Mouse (Mus musculus): Measurements from ENCODE around the gene Rhox6. TPM values are rescaled to one million over a fixed set of nuclear protein-coding genes. Genes with fewer than 3 reads are reported as not detected.
"Not testable (repeated sequence)": the region's sequence is repeated elsewhere in the genome, so short reads cannot be mapped to it uniquely, and the experiment has no call there.

The Rhox6 gene
- polyA plus RNA-seq (2012; rRNA removed) = not detected in 2 replicates
- not detected in 2 replicates for polyA plus RNA-seq (2014; fragmentation: Nextera tagmentation; extraction: Ambion mirVana)

- not testable (repeated sequence) for DNase-seq (ENCODE audit: low read depth in 3 of 3, low spot score in 3 of 3); H3K9me3 ChIP-seq (ENCODE audit: control insufficient read depth, low read length); H3K4me2 ChIP-seq (ENCODE audit: low read depth); H3K9ac ChIP-seq (replicated peaks); H3K4me1 ChIP-seq (replicated peaks; ENCODE audit: control insufficient read depth in 2 of 2, insufficient read depth in 2 of 2, low read length in 1 of 2); H3K27me3 ChIP-seq (ENCODE audit: control insufficient read depth, insufficient read depth, low read length); H3K36me3 ChIP-seq (replicated peaks; ENCODE audit: control insufficient read depth, insufficient read depth, low read depth); H3K27ac ChIP-seq; ATAC-seq (ENCODE audit: insufficient read depth); H3K4me3 ChIP-seq (ENCODE audit: insufficient read depth in 1 of 2, low read depth in 2 of 2, low read length in 2 of 2)
- 53% methylated on average over 4 of the region's 12 CpGs for WGBS (ENCODE audit: insufficient replicate concordance)
Observed at GRCm38 (mm10) chrX:37826610-37827009, at the start of gene Rhox6. Gene Rhox6 (plus strand): TSS chrX:37826910.

- Histone ChIP-seq H3K36me3 (replicated peaks; ENCODE audit: control insufficient read depth, insufficient read depth, low read depth) (no peaks in the 10 kb centered on the region), H3K4me3 (ENCODE audit: insufficient read depth in 1 of 2, low read depth in 2 of 2, low read length in 2 of 2) (no peak overlapping the region), H3K4me2 (ENCODE audit: low read depth) (no peak overlapping the region), H3K27me3 (ENCODE audit: control insufficient read depth, insufficient read depth, low read length) (no peaks in the 10 kb centered on the region), H3K9ac (replicated peaks) (no peak overlapping the region), H3K27ac (no peak overlapping the region), H3K4me1 (replicated peaks; ENCODE audit: control insufficient read depth in 2 of 2, insufficient read depth in 2 of 2, low read length in 1 of 2) (no peaks in the 10 kb centered on the region), H3K9me3 (ENCODE audit: control insufficient read depth, low read length) (no peaks in the 10 kb centered on the region)
- TF ChIP-seq EP300 (IDR thresholded peaks at IDR 0.05; ENCODE audit: low read depth) (no peak), CTCF (IDR thresholded peaks at IDR 0.05; ENCODE audit: low read depth) (0 out of 2 replicates have a peak, but pooled peaks have one; percentile 5)
- WGBS (ENCODE audit: insufficient replicate concordance) = 68% methylated on average over 15 of the region's 15 CpGs
- ATAC-seq (ENCODE audit: insufficient read depth) (no peak), DNase-seq (ENCODE audit: low read depth in 3 of 3, low spot score in 3 of 3) (no peak)
Observed at GRCm38 (mm10) chrX:37807286-37808080, 19.2 kb upstream of the Rhox6 start.

- no peak for TF ChIP-seq EP300 (IDR thresholded peaks at IDR 0.05; ENCODE audit: low read depth)
- no peak for TF ChIP-seq CTCF (IDR thresholded peaks at IDR 0.05; ENCODE audit: low read depth)
- 51% methylated on average over 2 of the region's 2 CpGs for WGBS (ENCODE audit: insufficient replicate concordance)
- Histone ChIP-seq H3K36me3 (replicated peaks; ENCODE audit: control insufficient read depth, insufficient read depth, low read depth) (no peaks in the 10 kb centered on the region), H3K4me2 (ENCODE audit: low read depth) (no peak overlapping the region), H3K9me3 (ENCODE audit: control insufficient read depth, low read length) (no peaks in the 10 kb centered on the region), H3K4me1 (replicated peaks; ENCODE audit: control insufficient read depth in 2 of 2, insufficient read depth in 2 of 2, low read length in 1 of 2) (no peaks in the 10 kb centered on the region), H3K4me3 (ENCODE audit: insufficient read depth in 1 of 2, low read depth in 2 of 2, low read length in 2 of 2) (no peak overlapping the region), H3K27ac (no peak overlapping the region), H3K27me3 (ENCODE audit: control insufficient read depth, insufficient read depth, low read length) (no peaks in the 10 kb centered on the region), H3K9ac (replicated peaks) (no peak overlapping the region)
- DNase-seq (ENCODE audit: low read depth in 3 of 3, low spot score in 3 of 3) (no peak), ATAC-seq (ENCODE audit: insufficient read depth) (no peak)
Observed at GRCm38 (mm10) chrX:37809396-37809795, 17.3 kb upstream of the Rhox6 start.

- H3K27ac ChIP-seq = no peak overlapping the region
- H3K4me1 ChIP-seq (replicated peaks; ENCODE audit: control insufficient read depth in 2 of 2, insufficient read depth in 2 of 2, low read length in 1 of 2) = no peaks in the 10 kb centered on the region
- H3K27me3 ChIP-seq (ENCODE audit: control insufficient read depth, insufficient read depth, low read length) = no peaks in the 10 kb centered on the region
- H3K4me2 ChIP-seq (ENCODE audit: low read depth) = no peak overlapping the region
- no peak overlapping the region for H3K9ac ChIP-seq (replicated peaks)
- no peaks in the 10 kb centered on the region for H3K9me3 ChIP-seq (ENCODE audit: control insufficient read depth, low read length)
- ATAC-seq (ENCODE audit: insufficient read depth) (no peak), DNase-seq (ENCODE audit: low read depth in 3 of 3, low spot score in 3 of 3) (no peak)
- no peak for TF ChIP-seq EP300 (IDR thresholded peaks at IDR 0.05; ENCODE audit: low read depth)
- peak; percentile 55 for TF ChIP-seq CTCF (IDR thresholded peaks at IDR 0.05; ENCODE audit: low read depth)
- H3K4me3 ChIP-seq (ENCODE audit: insufficient read depth in 1 of 2, low read depth in 2 of 2, low read length in 2 of 2) = no peak overlapping the region
- H3K36me3 ChIP-seq (replicated peaks; ENCODE audit: control insufficient read depth, insufficient read depth, low read depth) = no peaks in the 10 kb centered on the region
- WGBS (ENCODE audit: insufficient replicate concordance) = 23% methylated on average over 5 of the region's 5 CpGs
Observed at GRCm38 (mm10) chrX:37811179-37811578, 15.5 kb upstream of the Rhox6 start.

- no peak overlapping the region for H3K4me2 ChIP-seq (ENCODE audit: low read depth)
- ATAC-seq (ENCODE audit: insufficient read depth) (no peak), DNase-seq (ENCODE audit: low read depth in 3 of 3, low spot score in 3 of 3) (no peak)
- no peaks in the 10 kb centered on the region for H3K4me1 ChIP-seq (replicated peaks; ENCODE audit: control insufficient read depth in 2 of 2, insufficient read depth in 2 of 2, low read length in 1 of 2)
- H3K9me3 ChIP-seq (ENCODE audit: control insufficient read depth, low read length) = no peaks in the 10 kb centered on the region
- no peaks in the 10 kb centered on the region for H3K27me3 ChIP-seq (ENCODE audit: control insufficient read depth, insufficient read depth, low read length)
- no peaks in the 10 kb centered on the region for H3K36me3 ChIP-seq (replicated peaks; ENCODE audit: control insufficient read depth, insufficient read depth, low read depth)
- H3K9ac ChIP-seq (replicated peaks) = no peak overlapping the region
- H3K4me3 ChIP-seq (ENCODE audit: insufficient read depth in 1 of 2, low read depth in 2 of 2, low read length in 2 of 2) = no peak overlapping the region
- TF ChIP-seq CTCF (IDR thresholded peaks at IDR 0.05; ENCODE audit: low read depth) (0 out of 2 replicates have a peak, but pooled peaks have one; percentile 3), EP300 (IDR thresholded peaks at IDR 0.05; ENCODE audit: low read depth) (no peak)
- H3K27ac ChIP-seq = no peak overlapping the region
- 56% methylated on average over 10 of the region's 10 CpGs for WGBS (ENCODE audit: insufficient replicate concordance)
Observed at GRCm38 (mm10) chrX:37815665-37816064, 11.0 kb upstream of the Rhox6 start.

- H3K27me3 ChIP-seq (ENCODE audit: control insufficient read depth, insufficient read depth, low read length); H3K4me1 ChIP-seq (replicated peaks; ENCODE audit: control insufficient read depth in 2 of 2, insufficient read depth in 2 of 2, low read length in 1 of 2); H3K9me3 ChIP-seq (ENCODE audit: control insufficient read depth, low read length); H3K27ac ChIP-seq; H3K9ac ChIP-seq (replicated peaks); H3K4me3 ChIP-seq (ENCODE audit: insufficient read depth in 1 of 2, low read depth in 2 of 2, low read length in 2 of 2); H3K4me2 ChIP-seq (ENCODE audit: low read depth); DNase-seq (ENCODE audit: low read depth in 3 of 3, low spot score in 3 of 3); H3K36me3 ChIP-seq (replicated peaks; ENCODE audit: control insufficient read depth, insufficient read depth, low read depth); ATAC-seq (ENCODE audit: insufficient read depth): not testable (repeated sequence)
- 58% methylated on average over 8 of the region's 8 CpGs for WGBS (ENCODE audit: insufficient replicate concordance)
Observed at GRCm38 (mm10) chrX:37831386-37831785, 4.7 kb downstream of the Rhox6 start, which contains the start of gene Rhox7a. Gene Rhox7a (plus strand): TSS chrX:37831686.

All from liver, embryonic 14.5 days (tissue).